Mouse (Mus musculus) thymus, postnatal 0 days (tissue): ENCODE measurements around the gene Dctn1. TPM values are rescaled to one million over a fixed set of nuclear protein-coding genes. Genes with fewer than 3 reads are reported as not detected.

ENCODE experiments used
- DNase-seq: peaks from one replicate; pipeline ENCODE4 v3.0.0-alpha.2; 2015; ENCODE audit warnings: low spot score
- polyA plus RNA-seq: library from polyadenylated mRNA; unstranded; fragments of >200 nt; fragmentation: Nextera tagmentation; extraction: Ambion mirVana; gene quantifications from 2 replicates; pipeline ENCODE4 v1.2.1, GENCODE M21; 2015

Gene Dctn1
- polyA plus RNA-seq, 1 experiment from 2014 or later: 62.8 TPM

DNA sequence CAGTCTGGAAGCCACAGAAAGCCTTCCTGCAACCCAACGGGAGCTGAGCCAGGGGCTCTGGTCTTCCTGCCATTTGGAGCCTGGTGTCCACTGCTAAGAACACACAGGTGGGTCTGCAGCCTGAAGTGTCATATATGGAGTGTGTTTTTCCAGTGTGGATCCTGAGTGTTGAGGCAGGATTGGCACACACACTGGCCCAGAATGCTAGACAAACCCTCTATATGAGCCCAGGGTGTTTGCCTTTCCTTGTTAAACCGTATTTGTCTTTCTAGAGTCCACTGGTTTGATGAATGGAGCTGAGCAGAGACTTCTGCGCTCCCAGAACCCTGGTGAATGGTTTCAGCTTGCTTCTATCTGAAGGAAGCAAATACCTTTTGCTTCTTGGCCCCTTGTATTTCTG, 54.1 kb downstream of the Dctn1 start, which contains the start of gene Slc4a5:
Slc4a5 (plus strand) TSS at position 15 of the 400 bp plus-strand sequence.
- DNase-seq: no peak

- DNase-seq: no peak
Measured at GRCm38 (mm10) chr6:83231486-83231885, 65.8 kb downstream of the Dctn1 start.

GRCm38 (mm10) chr6:83233306-83233705, 67.6 kb downstream of the Dctn1 start:
- no peak for DNase-seq

DNA sequence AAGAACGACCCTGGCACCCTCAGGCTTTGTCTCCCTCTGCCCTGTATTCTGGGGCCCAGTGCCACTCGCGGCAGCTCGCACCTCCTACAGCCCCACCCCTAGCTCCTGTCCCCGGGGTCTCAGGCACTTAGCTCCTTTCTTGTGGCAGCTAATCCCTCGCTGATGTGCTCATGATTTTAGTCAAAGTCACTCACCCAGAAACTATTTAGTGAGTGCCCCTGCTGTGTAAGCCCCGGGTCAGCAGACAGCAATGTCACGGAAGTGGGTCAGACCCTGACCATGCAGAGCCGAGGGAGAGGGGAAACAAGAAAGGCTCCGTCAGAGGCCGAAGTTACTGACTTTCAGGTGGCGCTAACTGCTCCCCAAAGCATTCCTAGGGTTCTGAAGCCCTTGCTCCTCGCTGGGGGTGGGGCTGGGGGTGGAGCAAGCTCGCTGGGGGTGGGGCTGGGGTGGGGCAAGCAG, 68.6 kb downstream of the Dctn1 start:
- DNase-seq: no peak

GRCm38 (mm10) chr6:83237123-83237522, 71.4 kb downstream of the Dctn1 start:
- DNase-seq: no peak

DNA sequence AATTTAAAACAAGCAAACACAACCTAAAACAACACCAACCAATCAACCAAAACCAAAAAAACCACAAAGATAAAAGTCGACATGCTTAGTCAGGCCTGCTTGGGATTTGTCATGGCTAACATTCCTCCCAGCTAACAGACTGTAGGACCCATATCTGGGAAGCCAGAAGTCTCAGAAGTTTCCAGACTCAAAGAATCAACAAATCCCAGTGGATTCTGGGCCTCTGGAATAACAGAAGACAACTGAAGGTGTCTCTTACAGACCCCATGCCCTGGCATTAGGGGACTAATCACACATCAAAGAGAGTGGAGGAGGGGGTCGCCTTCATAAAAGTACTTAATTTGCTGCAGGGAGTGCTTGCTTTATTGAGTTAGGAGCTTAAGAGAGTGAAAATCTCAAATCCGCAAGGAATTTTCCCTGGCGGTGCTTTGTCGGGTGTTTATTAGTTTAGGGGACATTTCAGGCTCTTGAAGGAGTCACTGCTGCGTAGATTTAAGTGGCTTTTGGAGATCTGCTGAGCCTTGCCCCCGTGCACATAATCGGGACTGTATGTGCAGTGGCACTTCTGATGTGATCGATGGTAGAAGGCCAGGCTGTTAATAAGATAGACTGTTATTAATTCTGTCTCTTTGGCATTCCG, 78.8 kb downstream of the Dctn1 start:
- no peak for DNase-seq

DNA sequence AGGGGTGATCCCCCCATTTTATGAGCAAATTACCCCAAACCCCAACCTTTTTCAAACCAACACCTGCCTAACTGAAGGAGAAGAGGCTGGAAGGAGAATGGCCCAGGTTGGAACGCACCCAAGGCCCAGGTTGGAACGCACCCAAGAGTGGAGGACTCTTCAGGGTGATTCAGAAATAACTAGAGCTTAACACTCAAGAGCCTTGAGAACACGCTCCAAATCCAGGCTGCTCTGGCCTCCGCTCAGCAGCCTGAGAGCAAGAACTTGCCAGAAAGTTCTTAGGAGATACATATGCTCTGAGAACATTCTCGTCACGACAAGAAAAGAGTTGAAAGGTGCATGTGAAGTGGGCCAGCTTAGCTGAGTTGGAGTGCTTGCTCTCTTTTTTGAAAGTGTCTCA, 79.4 kb downstream of the Dctn1 start:
- DNase-seq: no peak

DNA sequence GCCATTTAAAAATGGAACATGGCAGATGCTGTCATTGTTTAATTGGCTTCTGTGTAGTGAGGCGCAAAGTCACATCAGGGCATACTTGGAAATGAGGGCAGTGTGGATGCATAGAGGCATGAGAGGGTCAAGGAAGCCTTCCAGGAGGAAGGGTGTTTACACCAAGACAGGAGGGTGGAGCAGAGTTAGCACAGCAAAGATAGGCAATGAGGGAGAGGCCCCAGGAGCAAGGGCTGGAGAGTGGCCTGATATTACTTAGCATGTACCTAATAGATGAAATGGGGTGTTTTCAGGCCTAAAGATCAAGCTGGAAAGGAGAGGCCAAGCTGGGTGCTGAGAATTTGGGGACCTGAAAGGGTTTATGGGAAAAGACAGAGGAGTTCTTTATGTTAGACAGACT, 80.3 kb downstream of the Dctn1 start:
- DNase-seq: no peak

- DNase-seq: no peak
Measured at GRCm38 (mm10) chr6:83246750-83247149, 81.0 kb downstream of the Dctn1 start.

DNA sequence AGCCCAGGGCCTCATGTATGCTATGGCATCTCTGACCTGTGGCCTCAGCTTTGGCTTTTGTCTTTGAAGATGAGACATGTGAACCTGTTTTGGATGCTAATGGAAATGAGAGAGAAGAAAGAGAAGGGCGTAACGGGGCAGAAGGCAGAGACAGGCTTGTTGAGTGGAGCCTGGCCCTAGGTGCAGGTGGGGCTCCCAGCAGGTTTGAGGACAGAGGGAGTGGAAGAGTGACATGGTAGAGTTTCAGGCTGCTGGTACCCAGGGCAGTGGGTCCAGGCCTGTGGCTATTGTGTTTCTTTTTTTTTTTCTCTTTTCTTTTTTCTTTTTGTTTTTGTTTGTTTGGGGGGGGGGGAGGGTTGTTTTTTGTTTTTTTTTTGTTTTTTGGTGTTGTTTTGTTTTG, 81.4 kb downstream of the Dctn1 start:
- DNase-seq: no peak

Other genes starting within 250 kb of the Dctn1 start
- gene Sema4f, start 226.2 kb upstream of the Dctn1 start, polyA plus RNA-seq: 1.3 and 1.4 TPM in 2 replicates
- 0.81 and 1.5 TPM in 2 replicates for gene M1ap, start 219.0 kb upstream of the Dctn1 start, polyA plus RNA-seq
- gene Dok1, start 132.4 kb upstream of the Dctn1 start, polyA plus RNA-seq: 26.2 and 26.5 TPM in 2 replicates
- 1.4 and 1.5 TPM in 2 replicates for gene Loxl3, start 131.7 kb upstream of the Dctn1 start, polyA plus RNA-seq
- 197 and 202 TPM in 2 replicates for gene Aup1, start 111.4 kb upstream of the Dctn1 start, polyA plus RNA-seq
- 54.4 and 55.1 TPM in 2 replicates for gene Htra2, start 110.6 kb upstream of the Dctn1 start, polyA plus RNA-seq
- gene Dqx1, start 108.1 kb upstream of the Dctn1 start, polyA plus RNA-seq: 0.96 and 1.4 TPM in 2 replicates
- gene Tlx2, start 95.6 kb upstream of the Dctn1 start, polyA plus RNA-seq: 0.23 TPM in 1 of 2 replicates, not detected in the other
- gene Pcgf1, start 88.1 kb upstream of the Dctn1 start, polyA plus RNA-seq: 27.8 and 30.3 TPM in 2 replicates
- 0.51 and 0.95 TPM in 2 replicates for gene Lbx2, start 79.6 kb upstream of the Dctn1 start, polyA plus RNA-seq
- 2.4 and 2.8 TPM in 2 replicates for gene Ccdc142, start 64.3 kb upstream of the Dctn1 start, polyA plus RNA-seq
- 2.4 and 2.7 TPM in 2 replicates for gene Gm42688, start 64.3 kb upstream of the Dctn1 start, polyA plus RNA-seq
- gene Mrpl53, start 56.9 kb upstream of the Dctn1 start, polyA plus RNA-seq: 101 and 107 TPM in 2 replicates
- gene Mogs, start 50.4 kb upstream of the Dctn1 start, polyA plus RNA-seq: 39.9 and 42.0 TPM in 2 replicates
- gene Wbp1, start 44.4 kb upstream of the Dctn1 start, polyA plus RNA-seq: 69.7 and 71.1 TPM in 2 replicates
- gene Ino80b, start 40.5 kb upstream of the Dctn1 start, polyA plus RNA-seq: 17.7 and 17.9 TPM in 2 replicates
- 29.1 and 30.9 TPM in 2 replicates for gene Rtkn, start 30.5 kb upstream of the Dctn1 start, polyA plus RNA-seq
- 0.67 and 0.95 TPM in 2 replicates for gene Wdr54, start 9.5 kb upstream of the Dctn1 start, polyA plus RNA-seq
- 0.21 and 0.44 TPM in 2 replicates for gene 1700003E16Rik, start 9.5 kb upstream of the Dctn1 start, polyA plus RNA-seq
- gene Slc4a5, start 53.9 kb downstream of the Dctn1 start, polyA plus RNA-seq: 0.07 and 0.17 TPM in 2 replicates
- 40.7 and 48.6 TPM in 2 replicates for gene Mthfd2, start 160.0 kb downstream of the Dctn1 start, polyA plus RNA-seq
- 71.5 and 73.4 TPM in 2 replicates for gene Mob1a, start 160.1 kb downstream of the Dctn1 start, polyA plus RNA-seq
- gene Bola3, start 183.2 kb downstream of the Dctn1 start, polyA plus RNA-seq: 216 and 226 TPM in 2 replicates